Mouse (Mus musculus): ENCODE results near the gene Nap1l1.

DNA sequence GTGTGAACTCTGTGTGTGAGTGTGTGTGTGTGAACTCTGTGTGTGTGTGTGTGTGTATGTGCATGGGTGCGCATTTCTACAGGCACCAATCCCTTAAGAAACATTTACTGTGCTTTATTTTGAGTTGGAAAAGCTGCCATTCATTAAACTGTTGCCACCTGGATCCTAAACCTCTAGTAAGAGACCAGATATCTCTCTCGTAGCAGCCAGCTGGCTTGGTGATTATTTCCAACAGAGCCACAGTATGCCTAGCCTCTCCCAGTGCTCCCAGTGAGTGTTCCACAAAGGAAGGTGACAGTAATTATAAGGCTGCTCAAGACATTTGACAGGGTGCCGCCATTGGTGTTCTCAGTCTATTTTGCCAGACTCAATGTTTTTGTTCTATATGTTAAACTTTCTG is 47.6 kb downstream of the Nap1l1 start:
- TF ChIP-seq CTCF (IDR thresholded peaks at IDR 0.05; ENCODE audit: control insufficient read depth, insufficient read depth, low read length) (no peak), POLR2A (IDR thresholded peaks at IDR 0.05; ENCODE audit: borderline replicate concordance, control insufficient read depth, low read depth, low read length) (no peak)

Data from bone marrow, adult 2 months (tissue).